Mouse (Mus musculus) heart, postnatal 10 days (tissue): ENCODE measurements at regions not wholly inside any gene's neighbourhood (a gene's known extent, or its start where the extent isn't known, plus 50 kb on each side); places are given as distances from the start of the nearest gene placed in this dataset.

Experiments used
- DNase-seq, 2 experiments: peaks; one replicate each; pipeline ENCODE4 v3.0.0; 2021
- intact Hi-C: fragments of 180-260 bp; cut with DNase I; formaldehyde crosslinking; loops from one replicate; pipeline ENCODE4 v1.15.1; 2025

- intact Hi-C loops: no loop called here
- DNase-seq: peak; percentile 1
Measured at GRCm38 (mm10) chr8:102845362-102845761, 59.9 kb upstream of the Cdh11 start.

DNA sequence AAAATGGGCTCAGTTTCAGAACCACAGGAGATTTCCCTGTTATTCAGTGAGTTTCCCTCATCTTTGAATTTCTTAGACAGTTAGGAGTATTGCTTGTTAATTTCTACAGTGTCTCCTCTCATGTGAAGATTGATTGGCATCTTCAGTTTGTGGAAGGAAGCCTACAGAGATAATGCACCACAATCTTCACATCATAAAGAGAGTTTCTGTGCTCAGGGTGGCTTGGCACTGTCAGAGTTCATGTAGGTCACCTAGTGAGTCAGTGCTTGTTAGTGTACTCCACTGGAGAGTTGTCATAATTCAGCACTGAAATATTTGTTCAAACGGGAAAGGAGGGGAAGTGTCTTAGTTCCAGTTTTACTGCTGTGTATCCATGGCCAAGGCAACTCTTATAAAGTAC, 74.6 kb upstream of the Cdh11 start:
- DNase-seq: no peak
- intact Hi-C loops: no loop called here

- DNase-seq: no peak
- intact Hi-C loops: no loop called here
Measured at GRCm38 (mm10) chr8:102899525-102899924, 114.1 kb upstream of the Cdh11 start.

DNA sequence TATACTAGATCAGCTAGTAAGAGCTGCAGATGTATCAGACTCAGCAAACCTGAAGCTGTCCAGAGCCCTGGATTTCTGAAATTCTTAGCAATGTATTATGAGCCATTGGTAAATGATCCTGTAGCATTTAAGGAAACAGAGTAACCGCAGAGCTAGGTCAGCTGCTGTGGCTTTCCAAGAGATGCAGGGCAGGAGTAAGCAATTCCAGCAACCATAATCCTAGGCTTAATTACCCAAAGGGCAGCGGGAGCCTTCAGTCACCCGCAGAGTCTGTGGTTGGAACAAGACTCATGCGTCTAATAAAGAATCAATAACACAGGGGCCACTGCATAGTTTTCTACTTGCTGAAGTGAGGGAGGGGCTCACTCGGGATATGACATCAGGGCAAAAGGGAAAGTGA, 115.2 kb upstream of the Cdh11 start:
- intact Hi-C loops: no loop called here
- DNase-seq: no peak

DNA sequence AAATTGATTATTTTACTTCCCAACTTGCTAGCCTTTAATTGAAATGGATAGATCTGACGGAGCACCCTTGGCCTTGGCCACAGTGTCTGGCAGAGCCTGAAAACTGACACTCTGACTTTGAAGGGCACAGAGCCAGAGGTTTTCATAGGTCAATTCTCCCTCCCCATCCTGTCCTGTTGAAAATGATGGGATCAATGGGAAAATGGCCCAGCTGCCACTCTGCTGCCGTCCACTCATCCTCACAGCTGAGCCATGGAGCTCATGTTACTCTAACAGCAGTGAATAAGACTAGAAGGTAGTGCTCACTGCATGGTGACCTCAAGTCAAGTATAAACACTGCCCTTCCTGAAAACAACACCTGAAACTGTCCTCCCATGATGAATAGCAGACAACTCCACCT, 122.0 kb upstream of the Cdh11 start:
- intact Hi-C loops: no loop called here
- no peak for DNase-seq

- intact Hi-C loops: no loop called here
- no peak for DNase-seq
Measured at GRCm38 (mm10) chr8:102931342-102931835, 145.9 kb upstream of the Cdh11 start.

DNA sequence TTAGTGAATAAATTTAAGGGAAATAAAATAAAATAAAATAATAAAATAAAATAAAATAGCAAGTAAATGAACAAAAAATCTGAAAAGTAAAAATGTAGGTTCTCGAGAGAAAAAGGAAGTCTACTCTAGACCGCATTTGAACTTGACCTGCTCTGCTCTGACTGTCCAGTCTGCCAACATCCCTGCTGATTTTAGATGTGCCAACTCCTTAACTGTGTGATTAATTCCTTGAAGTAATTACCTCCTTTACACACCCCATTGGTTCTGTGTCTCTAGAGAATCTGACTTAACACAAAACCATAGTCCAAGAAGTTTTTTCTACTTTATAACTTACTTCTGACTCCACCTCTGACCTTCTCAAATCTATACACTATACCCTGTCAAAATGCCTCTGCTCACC, 153.3 kb upstream of the Cdh11 start:
- intact Hi-C loops: no loop called here

DNA sequence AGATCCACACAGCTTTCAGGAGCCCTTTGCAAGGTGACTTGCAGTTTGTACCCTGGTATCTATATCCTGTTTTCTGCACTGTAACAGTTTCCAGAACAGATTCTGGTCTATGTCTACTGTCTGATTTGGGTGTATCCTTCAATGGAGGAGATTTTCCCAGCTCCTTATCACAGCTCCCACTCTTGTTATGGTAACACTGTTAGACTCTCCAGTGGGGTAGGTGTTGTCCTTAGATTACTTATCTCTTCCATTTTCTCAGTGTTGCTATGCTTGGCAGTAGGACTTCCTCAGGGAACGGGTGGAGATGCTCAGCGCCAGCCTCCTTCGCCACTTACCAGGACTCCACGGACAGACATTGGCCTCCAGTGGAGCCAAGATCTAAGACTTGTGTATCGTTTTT, 160.1 kb upstream of the Cdh11 start:
- intact Hi-C loops: no loop called here
- DNase-seq: no peak

More for the DNA sequence above, 153.3 kb upstream of the Cdh11 start:
- no peak for DNase-seq

DNA sequence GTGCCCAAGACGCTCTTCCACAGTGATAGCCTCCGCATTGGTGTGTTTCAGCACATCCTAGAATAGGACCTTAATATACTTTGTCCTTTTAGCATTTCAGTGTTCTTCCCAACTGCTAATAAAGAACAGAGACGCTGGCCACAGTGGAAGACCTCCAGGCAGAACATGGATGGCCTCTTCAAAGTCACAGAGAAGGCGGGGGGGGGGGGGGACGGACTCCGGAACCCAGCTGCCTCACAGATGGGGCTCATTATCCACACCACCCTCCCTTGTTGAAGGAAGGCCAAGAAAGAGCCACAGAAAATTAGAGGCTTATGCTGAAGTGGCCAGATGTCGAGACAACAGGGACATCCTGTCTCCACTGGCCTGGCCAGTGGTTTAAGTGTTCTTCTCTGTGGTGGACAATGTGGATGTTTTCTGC, 192.7 kb upstream of the Cdh11 start:
- DNase-seq: peak; percentile 16 to 24
- intact Hi-C loops: no loop called here

- no peak for DNase-seq
- intact Hi-C loops: no loop called here
Measured at GRCm38 (mm10) chr8:102983220-102983909, 197.9 kb upstream of the Cdh11 start.

- intact Hi-C loops: no loop called here
Measured at GRCm38 (mm10) chr8:102983910-102984225, 198.4 kb upstream of the Cdh11 start.

DNA sequence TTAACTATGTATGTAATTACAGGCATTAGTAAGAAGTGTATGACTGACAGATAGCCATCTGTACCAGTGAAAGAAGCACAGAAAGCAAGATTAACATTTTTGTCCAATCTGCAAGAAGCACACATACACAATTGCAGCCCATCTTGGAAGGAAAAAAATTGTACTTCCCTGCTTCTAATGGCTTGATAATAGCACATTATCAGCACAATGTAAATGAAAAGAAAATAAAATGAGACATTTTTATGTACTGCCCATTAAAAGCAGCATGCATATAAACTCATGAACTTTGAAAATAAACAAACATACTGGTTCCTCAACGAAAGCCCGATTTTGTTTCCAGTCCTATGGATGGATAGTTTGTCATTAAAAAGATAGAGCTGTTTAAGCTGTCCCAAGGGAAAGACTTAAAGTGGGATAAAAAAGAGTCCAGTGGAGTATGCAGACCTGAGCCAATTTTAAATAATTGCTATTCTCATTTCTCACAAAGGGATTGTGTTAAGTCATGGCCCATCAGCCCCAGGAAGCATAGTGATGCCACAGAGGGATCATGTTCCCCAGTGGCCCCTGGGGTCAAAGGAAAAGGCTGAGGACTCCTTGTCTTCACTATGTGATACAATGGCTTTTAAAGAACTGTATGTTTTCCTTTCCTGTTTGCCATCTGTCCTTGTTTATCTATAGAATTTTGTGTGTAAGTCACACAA, 222.0 kb upstream of the Cdh11 start:
- intact Hi-C loops: no loop called here
- DNase-seq: no peak

More at GRCm38 (mm10) chr8:102983910-102984225, 198.4 kb upstream of the Cdh11 start:
- DNase-seq: no peak

DNA sequence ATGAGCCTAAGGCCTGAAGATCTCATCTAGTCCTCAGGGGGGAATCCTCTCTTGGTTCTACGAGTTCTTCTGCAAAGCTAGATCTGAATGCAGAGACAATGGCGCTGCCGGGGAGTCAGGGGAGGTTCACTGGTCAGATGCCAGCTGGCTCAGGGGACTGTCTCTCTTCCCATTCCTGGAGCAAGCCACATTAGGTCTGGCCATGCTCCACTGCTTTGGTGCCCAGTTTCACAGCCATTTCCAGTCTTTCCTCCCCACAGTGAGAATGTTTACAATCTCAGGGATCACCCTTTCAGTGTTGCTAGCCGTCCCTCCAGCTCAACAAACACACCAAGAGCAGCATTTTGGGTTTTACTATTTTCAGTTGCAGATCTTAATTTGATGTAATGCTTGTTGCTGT, 233.7 kb upstream of the Cdh11 start:
- intact Hi-C loops: no loop called here
- DNase-seq: peak; percentile 33 to 35

DNA sequence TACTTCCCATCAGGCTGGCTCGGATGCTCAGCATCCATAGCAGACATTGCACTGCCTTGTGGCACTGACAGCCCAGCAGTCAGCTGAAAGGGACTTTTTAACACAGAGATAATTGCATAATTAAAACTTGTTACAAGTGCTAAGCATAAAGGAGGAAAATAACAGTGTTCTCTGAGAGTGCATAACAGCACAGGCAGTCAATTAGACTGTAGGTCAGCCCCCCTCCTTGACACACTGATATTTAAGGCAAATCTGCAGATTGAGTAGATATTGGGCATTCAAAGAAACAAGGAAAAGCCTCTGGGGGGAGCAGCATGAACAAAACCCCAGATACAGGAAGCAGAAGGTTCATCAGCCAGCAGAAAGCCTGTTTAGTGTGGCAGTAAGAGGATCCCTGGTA, 237.8 kb upstream of the Cdh11 start:
- intact Hi-C loops: no loop called here
- no peak for DNase-seq

- no peak for DNase-seq
- intact Hi-C loops: no loop called here
Measured at GRCm38 (mm10) chr8:103031708-103032107, 246.3 kb upstream of the Cdh11 start.

DNA sequence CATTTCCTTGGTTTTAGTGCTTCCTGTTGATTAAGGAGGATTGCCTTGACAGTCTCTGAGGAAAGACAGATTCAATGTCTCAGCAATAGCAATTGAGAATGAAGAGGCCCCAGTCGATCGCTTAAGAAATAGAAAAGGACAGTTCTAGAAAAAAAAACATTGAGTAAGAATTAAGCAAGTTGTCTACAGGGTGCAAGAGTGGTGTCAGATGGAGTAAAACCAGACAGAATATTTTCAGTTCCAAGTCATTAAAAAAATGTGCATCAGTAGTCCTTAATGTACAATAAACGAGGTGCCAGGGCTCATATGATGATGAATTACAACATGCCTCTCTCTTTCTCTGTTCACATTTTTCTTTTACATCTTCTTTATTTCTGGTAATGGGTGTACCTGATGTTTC, 248.5 kb upstream of the Cdh11 start:
- intact Hi-C loops: no loop called here
- no peak for DNase-seq

DNA sequence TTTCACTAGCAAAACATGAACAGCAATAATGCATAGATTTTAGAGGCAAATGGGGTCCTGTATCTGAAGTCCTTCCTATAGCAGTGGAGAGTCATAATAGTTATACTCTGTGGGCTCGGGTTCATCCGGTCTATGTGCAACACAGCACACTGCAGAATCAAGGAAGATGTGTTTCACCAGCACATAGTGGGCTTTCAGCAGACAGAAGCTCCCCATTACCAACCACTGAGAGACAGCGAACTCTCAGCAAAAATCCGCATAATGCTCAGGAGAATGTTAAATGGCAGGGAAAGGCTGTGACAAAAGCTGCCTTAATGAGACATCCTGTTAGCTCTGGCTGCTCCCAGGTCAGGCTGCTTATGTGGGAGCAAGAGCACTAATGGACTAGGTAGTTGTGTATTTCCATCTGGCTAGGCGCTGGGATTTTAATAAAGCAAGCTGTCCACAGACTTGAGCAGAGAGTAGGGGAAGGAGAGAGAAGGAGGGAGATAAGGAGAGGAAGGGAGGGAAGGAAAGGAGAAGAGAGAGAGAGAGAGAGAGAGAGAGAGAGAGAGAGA, 286.7 kb upstream of the Cdh11 start:
- intact Hi-C loops: no loop called here
- DNase-seq: no peak

- no peak for DNase-seq
- intact Hi-C loops: no loop called here
Measured at GRCm38 (mm10) chr8:103072646-103073045, 287.2 kb upstream of the Cdh11 start.

- intact Hi-C loops: no loop called here
- no peak for DNase-seq
Measured at GRCm38 (mm10) chr8:103078559-103078958, 293.1 kb upstream of the Cdh11 start.

- intact Hi-C loops: no loop called here
Measured at GRCm38 (mm10) chr8:103086956-103087482, 301.6 kb upstream of the Cdh11 start.

GRCm38 (mm10) chr8:103096496-103097092, 311.2 kb upstream of the Cdh11 start:
- intact Hi-C loops: no loop called here
- no peak for DNase-seq

More at GRCm38 (mm10) chr8:103086956-103087482, 301.6 kb upstream of the Cdh11 start:
- no peak for DNase-seq
